Mouse (Mus musculus): ENCODE measurements around the gene Rhbdl1. TPM values are rescaled to one million over a fixed set of nuclear protein-coding genes. Genes with fewer than 3 reads are reported as not detected.

Rhbdl1 gene
- polyA plus RNA-seq, 1 experiment = 109 TPM

DNA sequence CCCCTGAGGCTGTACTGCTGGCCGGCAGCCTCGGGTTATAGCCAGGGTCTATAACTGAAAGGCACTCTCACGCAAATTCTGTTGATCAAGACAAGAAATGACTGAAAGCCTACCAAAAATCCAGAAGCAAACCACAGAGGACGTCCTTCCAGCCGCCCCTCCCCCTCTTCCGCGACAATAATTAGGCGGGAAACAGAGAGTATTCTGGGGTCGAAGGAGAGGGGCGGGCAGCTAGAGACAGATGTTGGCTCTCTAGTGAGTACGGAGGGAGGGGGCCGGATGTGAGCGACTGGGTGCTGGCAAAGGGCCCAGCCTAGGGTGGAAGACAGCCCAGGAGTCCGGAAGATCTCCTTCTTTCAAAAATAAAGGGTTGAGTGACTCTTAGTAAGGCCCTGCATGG lies 44.5 kb downstream of the Rhbdl1 start, which contains the start of gene Fam173a:
TSS of gene Fam173a (minus strand) at position 287 of the 400 bp plus-strand sequence.
- Histone ChIP-seq H3K27ac (ENCODE audit: insufficient read depth, low read length) (peak within 1 kb of the TSS; percentile 74), H3K4me1 (ENCODE audit: control insufficient read depth, insufficient read depth, low read length) (peaks cover 5% of the 10 kb centered on the region), H3K4me3 (ENCODE audit: insufficient read depth, low read length) (peak within 1 kb of the TSS; percentile 75)
- TF ChIP-seq CTCF (IDR thresholded peaks at IDR 0.05; ENCODE audit: extremely low read depth, insufficient read depth, low read length) (no peak), POLR2A (IDR thresholded peaks at IDR 0.05; ENCODE audit: extremely low read depth, insufficient read depth, low read length) (no peak)

DNA sequence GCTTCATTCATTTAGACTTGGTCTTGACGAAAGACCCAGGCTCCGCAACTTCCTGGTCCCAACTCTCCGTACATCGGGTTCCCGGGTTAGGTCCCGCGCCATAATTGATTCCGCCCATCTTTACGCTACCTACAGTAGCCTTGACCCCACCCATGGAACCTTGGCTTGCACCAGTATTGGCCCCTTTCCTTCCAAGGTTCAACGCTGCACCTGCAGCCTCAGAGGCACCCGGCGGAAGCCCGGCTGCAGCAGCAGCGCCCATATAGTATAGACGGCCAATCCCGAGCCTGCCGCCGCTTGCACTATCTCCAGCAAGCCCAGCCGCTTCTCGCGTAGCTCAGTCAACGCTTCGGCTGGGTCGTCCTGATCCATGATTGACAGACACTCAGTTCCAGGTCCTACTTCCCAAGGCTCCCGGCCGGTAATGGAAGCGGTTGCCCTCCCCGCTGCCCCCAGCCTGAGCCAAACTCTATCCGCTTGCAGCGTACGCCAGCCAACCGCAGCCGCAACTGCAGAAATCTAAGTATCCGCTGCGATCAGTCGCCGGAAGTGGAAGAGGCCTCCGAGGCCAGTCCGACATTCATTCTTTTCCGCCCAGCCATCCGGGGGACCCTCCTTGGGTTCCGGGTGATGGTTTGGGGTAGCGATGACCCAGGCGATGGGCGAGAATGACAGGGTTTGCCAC lies 45.1 kb downstream of the Rhbdl1 start:
- peaks cover 5% of the 10 kb centered on the region for H3K4me1 ChIP-seq (ENCODE audit: control insufficient read depth, insufficient read depth, low read length)
- peak; percentile 86 for TF ChIP-seq POLR2A (IDR thresholded peaks at IDR 0.05; ENCODE audit: extremely low read depth, insufficient read depth, low read length)
- no peak for TF ChIP-seq CTCF (IDR thresholded peaks at IDR 0.05; ENCODE audit: extremely low read depth, insufficient read depth, low read length)
- H3K4me3 ChIP-seq (ENCODE audit: insufficient read depth, low read length) = peak overlapping the region; percentile 75
- peak overlapping the region; percentile 71 for H3K27ac ChIP-seq (ENCODE audit: insufficient read depth, low read length)

DNA sequence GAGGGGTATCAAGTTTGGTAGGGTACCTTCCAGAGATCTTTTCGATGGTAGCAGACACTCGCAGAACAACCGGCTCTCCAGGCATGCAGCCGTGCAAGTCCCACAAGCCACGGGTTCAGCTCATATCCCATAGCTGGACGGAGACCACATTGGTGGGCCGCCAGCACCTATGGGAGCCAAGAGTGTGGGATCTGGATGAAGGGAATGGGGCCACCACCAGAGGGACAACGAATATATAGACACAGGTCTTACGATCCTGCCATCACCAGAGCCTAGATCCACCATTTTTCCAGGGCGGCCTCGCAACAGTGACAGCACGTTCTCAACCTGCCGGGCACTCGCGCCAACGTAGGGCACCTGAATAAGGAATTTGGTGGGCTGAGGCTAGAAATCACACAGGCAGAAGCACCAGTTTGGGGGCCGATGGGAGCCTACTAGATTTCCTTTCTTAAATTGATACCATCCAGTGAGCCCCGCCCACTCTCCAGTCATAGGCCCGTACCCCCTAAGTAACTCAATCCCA lies 45.7 kb downstream of the Rhbdl1 start:
- H3K4me3 ChIP-seq (ENCODE audit: insufficient read depth, low read length) = peak overlapping the region; percentile 75
- TF ChIP-seq CTCF (IDR thresholded peaks at IDR 0.05; ENCODE audit: extremely low read depth, insufficient read depth, low read length) (no peak), POLR2A (IDR thresholded peaks at IDR 0.05; ENCODE audit: extremely low read depth, insufficient read depth, low read length) (no peak)
- no peak overlapping the region for H3K27ac ChIP-seq (ENCODE audit: insufficient read depth, low read length)
- peaks cover 5% of the 10 kb centered on the region for H3K4me1 ChIP-seq (ENCODE audit: control insufficient read depth, insufficient read depth, low read length)

DNA sequence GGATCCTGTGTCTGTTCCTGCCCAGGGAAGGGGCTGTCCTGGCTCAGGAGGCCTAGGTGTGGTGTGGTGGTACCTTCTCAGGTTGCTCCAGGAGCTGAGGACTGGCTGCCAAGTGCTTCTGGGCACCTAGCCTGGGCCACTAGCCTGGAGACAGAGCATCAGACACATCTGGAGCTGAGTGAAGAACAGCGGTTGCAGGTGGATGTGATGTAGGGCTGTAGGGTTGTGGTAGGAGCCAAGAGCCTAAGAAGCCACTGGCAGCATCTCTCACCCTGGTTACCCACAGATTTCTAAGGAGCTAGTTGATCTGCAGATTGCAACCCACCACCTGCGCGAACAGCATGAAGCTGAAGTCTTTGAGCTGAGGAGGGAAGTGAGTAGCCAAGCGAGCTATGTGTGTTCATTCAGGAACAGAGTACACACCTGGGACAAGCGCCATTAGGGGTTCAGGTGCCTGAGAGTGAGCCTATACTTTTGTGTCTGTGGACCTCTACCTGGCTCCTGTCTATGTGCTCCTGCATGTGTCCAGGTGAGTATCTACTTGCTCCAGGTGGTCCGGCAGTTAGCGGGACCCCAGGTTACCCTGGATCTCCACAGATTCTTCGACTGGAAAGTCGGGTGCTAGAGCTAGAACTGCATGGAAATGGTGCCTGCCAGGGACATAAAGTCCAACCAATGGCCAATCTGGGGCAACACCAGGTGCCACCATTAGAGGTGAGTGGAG lies 50.2 kb downstream of the Rhbdl1 start:
- Histone ChIP-seq H3K4me1 (ENCODE audit: control insufficient read depth, insufficient read depth, low read length) (peaks cover 10% of the 10 kb centered on the region), H3K4me3 (ENCODE audit: insufficient read depth, low read length) (no peak overlapping the region), H3K27ac (ENCODE audit: insufficient read depth, low read length) (no peak overlapping the region)
- TF ChIP-seq POLR2A (IDR thresholded peaks at IDR 0.05; ENCODE audit: extremely low read depth, insufficient read depth, low read length) = 0 out of 2 replicates have a peak, but pooled peaks have one; percentile 5
- TF ChIP-seq CTCF (IDR thresholded peaks at IDR 0.05; ENCODE audit: extremely low read depth, insufficient read depth, low read length) = no peak

DNA sequence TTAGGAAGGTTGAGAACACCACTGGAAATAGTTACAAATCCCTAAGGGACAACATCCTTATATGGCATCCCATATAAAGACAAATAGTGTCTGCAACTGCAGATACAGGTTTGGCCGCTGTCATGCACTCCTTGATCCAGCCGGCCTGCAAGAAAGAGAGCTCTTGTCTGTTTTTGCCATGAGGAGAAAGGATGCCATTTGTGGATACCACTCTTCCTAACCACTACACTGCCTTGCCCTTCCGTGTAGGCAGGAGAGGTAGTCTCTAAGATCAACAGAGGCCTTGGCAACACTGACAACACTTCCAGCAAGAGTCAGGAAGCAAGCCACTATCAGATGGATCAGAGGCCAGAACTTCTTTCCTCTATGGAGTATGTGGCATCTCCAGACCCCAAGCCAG lies 50.8 kb downstream of the Rhbdl1 start, which contains the start of gene Ccdc78:
TSS of gene Ccdc78 (plus strand) at position 301 of the 400 bp plus-strand sequence.
- peak within 1 kb of the TSS; percentile 74 for H3K4me3 ChIP-seq (ENCODE audit: insufficient read depth, low read length)
- H3K27ac ChIP-seq (ENCODE audit: insufficient read depth, low read length) = 0 out of 2 replicates have a peak within 1 kb of the TSS, but pooled peaks have one; percentile 55
- H3K4me1 ChIP-seq (ENCODE audit: control insufficient read depth, insufficient read depth, low read length) = peaks cover 8% of the 10 kb centered on the region
- no peak for TF ChIP-seq CTCF (IDR thresholded peaks at IDR 0.05; ENCODE audit: extremely low read depth, insufficient read depth, low read length)
- no peak for TF ChIP-seq POLR2A (IDR thresholded peaks at IDR 0.05; ENCODE audit: extremely low read depth, insufficient read depth, low read length)

DNA sequence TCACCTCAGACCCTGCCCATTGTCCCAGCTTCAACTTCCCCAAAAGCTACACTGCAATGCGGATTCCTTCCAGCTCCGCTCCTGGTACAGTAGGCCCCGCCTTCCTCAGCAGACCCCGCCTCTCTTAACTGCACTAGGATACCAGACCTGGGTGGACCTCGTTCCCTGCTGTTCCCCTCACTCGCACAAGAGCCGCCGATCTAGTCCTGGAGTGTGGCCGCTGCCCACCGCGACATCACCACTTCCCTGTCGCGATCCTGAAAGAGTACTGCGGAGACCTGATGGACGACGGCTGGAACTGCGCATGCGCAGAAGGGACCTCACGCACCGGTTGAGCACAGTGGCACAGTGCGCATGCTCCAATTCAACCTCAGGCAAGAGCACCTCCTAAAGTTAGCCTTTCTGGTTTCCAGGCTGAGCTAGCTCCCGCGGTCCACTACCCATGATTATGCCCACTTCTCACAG lies 51.8 kb downstream of the Rhbdl1 start, which contains the start of gene Haghl:
TSS of gene Haghl (minus strand) at position 393 of the 465 bp plus-strand sequence.
- Histone ChIP-seq H3K4me1 (ENCODE audit: control insufficient read depth, insufficient read depth, low read length) (peaks cover 7% of the 10 kb centered on the region), H3K4me3 (ENCODE audit: insufficient read depth, low read length) (peak within 1 kb of the TSS; percentile 74), H3K27ac (ENCODE audit: insufficient read depth, low read length) (peak within 1 kb of the TSS; percentile 55; the same call in 1 of the 2 replicates)
- peak; percentile 94 for TF ChIP-seq POLR2A (IDR thresholded peaks at IDR 0.05; ENCODE audit: extremely low read depth, insufficient read depth, low read length)
- no peak for TF ChIP-seq CTCF (IDR thresholded peaks at IDR 0.05; ENCODE audit: extremely low read depth, insufficient read depth, low read length)

Other genes with a start within 250 kb of the Rhbdl1 start
- gene Gng13, start 120.1 kb downstream of the Rhbdl1 start, polyA plus RNA-seq (2012; rRNA removed) = 438 and 442 TPM in 2 replicates
- gene Chtf18, start 109.9 kb downstream of the Rhbdl1 start, polyA plus RNA-seq (2012; rRNA removed) = 2.3 and 2.4 TPM in 2 replicates
- 129 and 142 TPM in 2 replicates for gene Rpusd1, start 109.6 kb downstream of the Rhbdl1 start, polyA plus RNA-seq (2012; rRNA removed)
- gene Mslnl, start 101.3 kb downstream of the Rhbdl1 start, polyA plus RNA-seq (2012; rRNA removed) = 0.77 and 1.0 TPM in 2 replicates
- 2.3 and 3.0 TPM in 2 replicates for gene Msln, start 82.9 kb downstream of the Rhbdl1 start, polyA plus RNA-seq (2012; rRNA removed)
- 39.4 and 41.9 TPM in 2 replicates for gene Narfl, start 63.5 kb downstream of the Rhbdl1 start, polyA plus RNA-seq (2012; rRNA removed)
- 230 and 253 TPM in 2 replicates for gene Haghl, start 51.6 kb downstream of the Rhbdl1 start, polyA plus RNA-seq (2012; rRNA removed)
- gene Ccdc78, start 50.7 kb downstream of the Rhbdl1 start, polyA plus RNA-seq (2012; rRNA removed) = 0.17 and 0.52 TPM in 2 replicates
- gene Fam173a, start 44.4 kb downstream of the Rhbdl1 start, polyA plus RNA-seq (2012; rRNA removed) = 152 and 159 TPM in 2 replicates
- 2.3 and 4.0 TPM in 2 replicates for gene AC134908.4, start 41.6 kb downstream of the Rhbdl1 start, polyA plus RNA-seq (2012; rRNA removed)
- 134 and 141 TPM in 2 replicates for gene Metrn, start 40.2 kb downstream of the Rhbdl1 start, polyA plus RNA-seq (2012; rRNA removed)
- gene Fbxl16, start 28.2 kb downstream of the Rhbdl1 start, polyA plus RNA-seq (2012; rRNA removed) = 670 and 731 TPM in 2 replicates
- 36.4 and 40.0 TPM in 2 replicates for gene Wdr24, start 13.7 kb downstream of the Rhbdl1 start, polyA plus RNA-seq (2012; rRNA removed)
- gene Jmjd8, start 8.4 kb downstream of the Rhbdl1 start, polyA plus RNA-seq (2012; rRNA removed) = 55.6 and 58.1 TPM in 2 replicates
- gene Stub1, start 3.9 kb downstream of the Rhbdl1 start, polyA plus RNA-seq (2012; rRNA removed) = 284 and 299 TPM in 2 replicates
- gene Gm20683, start 4.5 kb upstream of the Rhbdl1 start, polyA plus RNA-seq (2012; rRNA removed) = 40.8 and 45.0 TPM in 2 replicates
- gene Rhot2, start 7.6 kb upstream of the Rhbdl1 start, polyA plus RNA-seq (2012; rRNA removed) = 108 and 119 TPM in 2 replicates
- gene Wdr90, start 24.2 kb upstream of the Rhbdl1 start, polyA plus RNA-seq (2012; rRNA removed) = 38.2 and 48.5 TPM in 2 replicates
- 29.2 and 29.9 TPM in 2 replicates for gene Mcrip2, start 31.5 kb upstream of the Rhbdl1 start, polyA plus RNA-seq (2012; rRNA removed)
- 76.5 and 79.2 TPM in 2 replicates for gene Mettl26, start 37.8 kb upstream of the Rhbdl1 start, polyA plus RNA-seq (2012; rRNA removed)
- gene Wfikkn1, start 43.6 kb upstream of the Rhbdl1 start, polyA plus RNA-seq (2012; rRNA removed) = 0.26 and 0.61 TPM in 2 replicates
- 68.9 and 71.1 TPM in 2 replicates for gene Rab40c, start 82.4 kb upstream of the Rhbdl1 start, polyA plus RNA-seq (2012; rRNA removed)
- gene Pigq, start 107.6 kb upstream of the Rhbdl1 start, polyA plus RNA-seq (2012; rRNA removed) = 156 and 159 TPM in 2 replicates
- 1.1 and 1.9 TPM in 2 replicates for gene Nhlrc4, start 107.7 kb upstream of the Rhbdl1 start, polyA plus RNA-seq (2012; rRNA removed)
- gene A930017K11Rik, start 115.3 kb upstream of the Rhbdl1 start, polyA plus RNA-seq (2012; rRNA removed) = 0.79 and 0.92 TPM in 2 replicates
- 45.8 and 48.0 TPM in 2 replicates for gene Capn15, start 148.5 kb upstream of the Rhbdl1 start, polyA plus RNA-seq (2012; rRNA removed)
- 88.5 and 94.2 TPM in 2 replicates for gene Rab11fip3, start 232.3 kb upstream of the Rhbdl1 start, polyA plus RNA-seq (2012; rRNA removed)

Measured in cortical plate, adult 2 months (tissue).